Mouse (Mus musculus) retina, embryonic 14.5 days (tissue): Measurements from ENCODE around the gene Gpd1.

Experiments
- DNase-seq: peaks from one replicate; pipeline ENCODE4 v3.0.0-alpha.2; 2015; ENCODE audit warnings: low spot score

Gpd1 gene

DNA sequence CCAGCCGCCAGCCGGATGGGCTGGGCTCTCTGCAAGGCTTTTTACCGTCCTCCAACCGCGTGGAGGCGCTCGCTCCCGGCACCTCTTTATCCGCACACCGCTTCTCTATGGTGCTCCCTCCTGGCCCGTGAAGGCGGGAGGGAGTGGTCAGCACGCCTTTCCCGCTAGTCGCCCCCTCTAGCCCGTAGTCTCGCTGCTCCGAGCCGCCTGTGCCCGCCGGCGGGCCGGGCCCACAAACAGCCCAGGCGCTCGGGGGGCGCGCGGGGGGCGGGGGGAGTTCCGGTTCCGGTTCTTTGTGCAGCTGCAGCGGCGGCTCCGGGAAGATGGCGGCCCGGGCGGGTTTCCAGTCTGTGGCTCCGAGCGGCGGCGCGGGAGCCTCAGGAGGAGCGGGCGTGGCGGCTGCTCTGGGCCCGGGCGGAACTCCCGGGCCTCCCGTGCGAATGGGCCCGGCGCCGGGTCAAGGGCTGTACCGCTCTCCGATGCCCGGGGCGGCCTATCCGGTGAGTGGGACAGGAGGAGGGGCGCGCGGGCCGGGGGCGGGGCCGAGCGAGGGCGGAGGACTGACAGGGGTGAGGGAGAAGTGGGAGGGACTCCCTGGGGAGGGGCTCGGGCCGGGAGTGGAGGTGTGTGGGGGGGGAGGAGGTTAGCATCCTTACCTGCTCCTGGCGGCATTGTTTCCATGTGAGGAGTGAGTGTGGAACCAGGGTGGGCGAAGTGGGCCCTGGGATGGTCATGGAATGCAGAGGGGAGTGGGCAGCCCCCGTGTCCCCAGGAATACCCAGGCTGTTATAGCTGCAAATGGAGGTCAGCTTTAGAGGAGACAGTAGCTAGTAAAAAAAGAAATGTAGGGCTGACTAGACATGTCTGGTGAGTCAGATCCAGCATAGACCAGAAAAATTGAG, 15.1 kb upstream of the Gpd1 start, which contains the start of gene Smarcd1:
Gene Smarcd1, plus strand, starts transcription at position 131 of the 902 bp plus-strand sequence.
- peak; percentile 97 for DNase-seq

DNA sequence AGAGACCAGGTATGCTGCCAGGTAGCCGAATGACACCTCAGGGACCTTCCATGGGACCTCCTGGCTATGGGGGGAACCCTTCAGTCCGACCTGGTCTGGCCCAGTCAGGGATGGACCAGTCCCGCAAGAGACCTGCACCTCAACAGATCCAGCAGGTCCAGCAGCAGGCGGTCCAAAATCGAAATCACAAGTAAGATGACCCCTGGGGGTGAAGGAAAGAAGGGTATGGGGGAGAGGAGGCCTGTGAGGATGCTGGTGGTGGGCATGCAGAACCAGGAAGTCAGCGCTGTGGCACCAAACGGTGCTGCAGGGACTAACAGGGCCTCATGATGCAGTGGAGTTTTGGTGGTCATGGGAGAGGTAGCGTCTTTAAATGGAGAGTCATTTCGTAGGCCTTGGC, 14.2 kb upstream of the Gpd1 start:
- no peak for DNase-seq

DNA sequence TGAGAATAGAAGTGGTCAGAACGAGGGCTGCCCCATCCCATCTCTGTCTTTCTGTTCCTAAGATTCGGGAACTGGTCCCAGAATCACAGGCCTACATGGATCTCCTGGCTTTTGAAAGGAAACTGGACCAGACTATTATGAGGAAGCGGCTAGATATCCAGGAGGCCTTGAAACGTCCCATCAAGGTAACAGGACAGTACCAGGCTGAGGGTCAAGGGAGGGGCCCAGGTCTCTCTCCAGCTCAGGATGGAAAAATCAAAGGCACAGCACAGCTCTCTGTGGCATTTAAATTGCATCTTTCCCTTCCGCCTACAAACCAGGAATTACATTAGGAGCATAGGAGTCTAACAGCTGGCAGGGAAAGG, 13.7 kb upstream of the Gpd1 start:
- no peak for DNase-seq

DNA sequence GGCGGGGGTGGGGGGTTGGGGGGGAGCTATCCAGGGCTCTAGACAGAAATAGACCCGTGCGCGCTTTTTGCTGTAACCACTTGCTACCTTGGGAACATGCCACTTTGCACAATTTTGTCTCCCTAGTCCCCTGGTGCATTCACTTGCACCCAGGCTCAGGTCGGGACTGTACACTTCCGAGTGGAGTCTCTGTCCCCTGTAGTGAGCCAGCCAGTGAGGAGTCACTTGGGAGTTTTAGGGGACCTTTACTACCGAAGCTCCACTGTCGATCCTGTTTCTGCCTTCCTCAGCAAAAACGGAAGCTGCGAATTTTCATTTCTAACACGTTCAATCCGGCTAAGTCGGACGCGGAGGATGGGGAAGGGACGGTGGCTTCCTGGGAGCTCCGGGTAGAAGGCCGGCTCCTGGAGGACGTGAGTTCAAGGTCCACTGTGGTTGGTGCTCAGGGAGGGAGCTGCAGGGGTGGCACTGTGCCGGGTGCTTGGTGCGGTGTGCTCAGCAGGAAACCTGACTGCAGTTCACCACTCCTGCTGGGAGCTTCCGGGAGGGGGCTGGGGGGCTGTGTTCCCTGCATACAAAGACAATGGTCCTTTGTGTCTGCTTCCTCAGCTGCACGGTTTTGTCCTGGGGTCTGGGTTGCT, 13.2 kb upstream of the Gpd1 start:
- no peak for DNase-seq

DNA sequence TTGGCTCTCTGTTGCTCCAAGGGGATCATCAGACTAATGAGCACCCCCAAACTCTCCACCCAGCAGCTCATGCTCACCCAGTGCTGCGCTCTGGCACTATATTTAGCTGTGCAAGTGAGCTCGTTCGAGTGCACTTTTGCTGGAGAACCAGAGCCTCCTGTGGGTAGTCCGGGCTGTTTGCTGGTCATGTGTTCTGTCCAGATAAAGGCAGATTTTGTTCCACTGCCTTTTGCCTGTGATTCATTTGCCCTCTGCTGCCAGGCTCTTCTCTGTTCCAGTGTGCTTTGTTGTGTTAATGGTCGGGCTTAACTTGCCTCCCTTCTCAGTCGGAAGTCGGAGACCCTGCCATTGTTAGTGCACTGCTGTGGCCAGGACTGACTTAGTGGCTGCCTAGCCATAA, 12.4 kb upstream of the Gpd1 start:
- DNase-seq = no peak

DNA sequence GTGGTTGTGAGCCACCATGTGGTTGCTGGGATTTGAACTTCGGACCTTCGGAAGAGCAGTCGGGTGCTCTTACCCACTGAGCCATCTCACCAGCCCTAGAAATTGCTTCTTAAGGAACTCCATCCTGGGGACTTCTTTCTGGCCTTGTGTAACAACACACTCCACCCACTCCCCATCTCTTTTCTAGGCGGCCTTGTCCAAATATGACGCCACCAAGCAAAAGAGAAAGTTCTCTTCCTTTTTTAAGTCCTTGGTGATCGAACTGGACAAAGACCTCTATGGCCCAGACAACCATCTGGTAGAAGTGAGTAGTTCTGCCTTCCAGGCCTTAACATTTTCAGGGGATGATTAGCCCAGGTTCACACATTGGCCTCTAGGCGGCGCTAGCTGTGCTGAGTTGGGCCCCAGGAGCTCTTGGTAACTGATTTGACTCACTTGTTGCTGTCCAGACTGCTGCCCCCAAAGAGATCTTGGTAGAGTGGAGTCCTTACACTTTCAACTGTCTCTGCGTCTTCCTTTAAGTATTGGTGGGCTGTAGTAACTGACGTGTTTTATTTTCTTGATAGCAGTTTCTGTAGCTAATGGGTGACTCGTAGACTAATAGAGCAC, 11.8 kb upstream of the Gpd1 start, which contains the start of gene Gm17349:
Gene Gm17349, minus strand, starts transcription at position 51 of the 609 bp plus-strand sequence.
- peak; percentile 83 for DNase-seq

DNA sequence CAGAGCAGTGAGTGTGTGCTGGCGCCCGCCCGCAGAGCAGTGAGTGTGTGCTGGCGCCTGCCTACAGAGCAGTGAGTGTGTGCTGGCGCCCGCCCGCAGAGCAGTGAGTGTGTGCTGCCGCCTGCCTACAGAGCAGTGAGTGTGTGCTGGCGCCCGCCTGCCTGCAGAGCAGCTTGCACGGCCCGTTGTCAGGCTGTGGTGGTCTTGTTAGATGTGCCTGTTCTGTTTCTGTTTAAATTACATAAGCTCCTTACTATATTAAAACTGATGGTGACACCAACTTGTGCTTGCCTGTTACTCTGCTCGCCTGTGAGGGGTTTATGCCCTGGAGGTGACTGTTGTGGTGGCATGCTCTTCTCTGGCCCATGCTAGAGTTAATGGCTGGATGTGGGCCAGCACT, 9.1 kb upstream of the Gpd1 start:
- no peak for DNase-seq

DNA sequence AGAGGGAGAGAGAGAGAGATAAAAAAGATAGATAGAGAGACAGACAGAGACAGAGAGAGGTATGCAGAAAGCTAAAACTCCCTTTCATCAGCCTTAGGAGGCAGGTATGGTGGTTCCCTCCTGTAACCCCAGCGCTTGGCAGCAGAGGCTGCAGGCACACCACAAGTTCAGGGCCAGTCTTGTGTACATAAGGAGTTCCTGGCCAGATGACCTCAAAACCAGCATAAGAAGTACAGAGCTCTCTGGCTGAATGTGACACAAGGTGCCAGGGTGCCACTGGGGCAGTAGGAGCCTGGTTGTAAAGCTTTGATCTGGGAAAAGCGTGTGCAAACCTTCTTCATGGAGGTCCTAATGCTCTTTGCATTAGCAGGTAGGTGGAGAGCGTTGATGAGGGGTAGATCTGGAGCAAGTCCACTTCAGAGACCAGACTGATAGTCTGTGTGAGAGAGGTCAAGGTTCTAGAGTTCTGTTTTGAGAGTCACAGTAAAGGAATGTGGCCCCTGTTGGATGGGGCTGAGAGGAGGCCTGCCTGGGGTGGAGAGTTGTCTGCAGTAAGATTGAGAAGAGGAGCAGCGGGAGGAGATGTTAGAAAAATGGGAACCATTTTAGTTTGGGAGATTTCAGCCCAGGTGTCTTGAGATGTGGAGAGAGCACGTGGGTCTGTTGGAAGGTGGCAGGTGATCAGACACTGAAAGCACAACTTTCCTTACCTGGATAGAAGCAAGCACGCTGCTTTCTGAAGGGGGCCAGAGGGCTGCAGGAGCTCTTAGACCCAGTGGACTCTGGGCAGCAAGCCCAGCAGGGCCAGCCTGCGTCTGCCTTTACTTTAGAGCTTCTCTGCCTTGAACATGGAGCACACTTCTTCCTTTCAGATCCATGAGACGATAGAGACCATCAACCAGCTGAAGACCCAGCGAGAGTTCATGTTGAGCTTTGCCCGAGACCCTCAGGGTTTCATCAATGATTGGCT, 6.8 kb upstream of the Gpd1 start:
- DNase-seq = no peak

DNA sequence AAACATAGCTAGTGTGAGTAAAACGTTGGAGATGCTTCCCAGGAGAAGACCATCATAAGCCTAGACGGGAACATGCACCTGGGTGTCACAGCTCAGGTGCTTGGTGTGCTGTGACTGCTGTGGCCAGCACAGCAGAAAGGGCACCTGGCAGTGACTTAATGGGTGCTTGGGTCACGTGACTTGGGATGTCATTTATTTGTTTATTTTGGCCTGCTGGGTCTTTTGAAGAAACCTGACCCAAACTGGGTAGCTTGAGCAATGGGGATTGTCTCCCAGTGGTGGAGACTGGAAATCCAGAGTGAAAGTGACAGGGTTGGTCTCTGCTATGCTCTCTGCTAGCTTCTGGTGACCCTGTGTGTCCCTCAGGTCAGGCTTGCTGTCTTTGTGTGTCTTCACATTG, 5.8 kb upstream of the Gpd1 start:
- no peak for DNase-seq

DNA sequence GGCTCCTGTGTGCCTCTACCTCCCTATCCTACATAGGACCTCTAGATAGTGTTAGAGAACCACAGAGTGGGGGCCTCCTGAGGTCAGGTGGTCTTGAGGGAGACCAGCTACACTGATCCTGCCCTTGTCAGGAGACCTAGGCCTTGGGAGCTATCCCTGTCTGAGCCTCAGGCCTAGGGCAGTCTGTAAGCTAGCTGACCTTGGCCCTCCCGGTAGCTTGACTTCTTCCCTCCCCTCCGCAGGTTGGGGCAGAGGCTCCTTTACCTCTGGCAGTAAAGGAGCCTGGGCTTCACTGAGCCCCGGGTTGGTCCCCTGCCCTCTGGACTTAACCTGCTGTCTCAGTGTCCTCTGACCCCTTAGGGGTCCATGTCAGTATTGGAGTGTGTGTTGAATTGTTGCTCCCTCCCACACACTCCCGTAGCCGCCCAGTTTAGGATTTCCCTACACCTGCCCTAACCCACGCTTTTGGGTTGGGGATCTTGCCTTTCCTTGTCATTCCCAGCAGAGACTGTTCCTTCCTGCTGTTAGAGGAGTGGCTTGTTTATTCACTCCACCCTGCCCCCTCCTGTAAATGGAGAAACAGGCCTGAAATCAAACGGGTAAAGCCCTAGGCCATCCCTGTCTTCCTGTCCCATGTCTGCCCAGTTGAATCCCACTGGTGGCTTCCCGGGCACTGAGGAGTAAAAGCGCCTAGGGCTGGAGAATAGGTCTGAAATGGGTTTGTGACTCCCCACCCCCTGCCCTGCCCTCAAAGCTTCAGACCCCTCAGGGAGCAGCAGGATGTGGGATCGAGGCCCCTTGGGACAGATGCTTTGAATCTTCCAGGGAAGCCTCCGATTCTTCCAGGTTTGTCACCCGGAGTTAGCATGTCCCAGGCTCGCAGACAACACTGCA, 4.4 kb upstream of the Gpd1 start:
- no peak for DNase-seq

DNA sequence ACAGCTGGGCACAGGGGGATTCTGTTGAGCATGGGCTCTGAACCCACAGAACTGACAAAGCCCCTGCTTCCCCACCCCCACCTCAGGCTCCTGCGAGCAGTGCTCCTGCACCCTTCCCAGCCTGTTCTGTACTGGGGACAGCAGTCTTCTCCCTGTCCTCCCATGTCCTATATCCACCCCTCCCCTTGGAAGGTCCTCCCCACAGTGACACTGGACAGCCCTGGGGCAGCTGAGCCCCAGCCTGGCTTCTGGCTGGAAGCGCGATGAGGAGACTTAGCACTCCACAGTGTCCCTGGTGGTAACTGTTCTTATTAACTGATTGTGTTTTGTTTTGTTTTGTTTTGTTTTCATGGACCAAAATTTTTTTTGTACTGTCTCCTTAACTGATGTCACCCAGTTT, 3.7 kb upstream of the Gpd1 start:
- no peak for DNase-seq

DNA sequence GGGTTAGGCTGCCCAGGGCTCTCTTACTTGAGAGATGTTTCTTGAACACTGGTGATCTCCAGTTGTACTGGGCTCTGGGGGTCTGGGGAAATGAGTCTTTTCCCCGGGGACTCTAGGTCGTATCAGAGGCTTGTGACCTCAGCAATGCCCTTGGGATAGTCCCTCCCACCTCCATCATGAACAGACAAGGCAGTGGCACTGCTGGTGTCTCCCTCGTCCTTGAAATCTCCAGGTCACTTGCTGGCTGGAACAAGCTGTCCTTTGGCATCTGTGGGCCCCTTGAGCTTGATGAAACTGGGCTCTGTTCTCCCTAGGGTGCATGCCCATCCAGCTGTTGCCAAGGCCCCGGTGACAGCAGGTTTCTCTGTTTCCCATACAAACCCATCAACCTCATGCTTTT, 3.1 kb upstream of the Gpd1 start:
- no peak for DNase-seq

DNA sequence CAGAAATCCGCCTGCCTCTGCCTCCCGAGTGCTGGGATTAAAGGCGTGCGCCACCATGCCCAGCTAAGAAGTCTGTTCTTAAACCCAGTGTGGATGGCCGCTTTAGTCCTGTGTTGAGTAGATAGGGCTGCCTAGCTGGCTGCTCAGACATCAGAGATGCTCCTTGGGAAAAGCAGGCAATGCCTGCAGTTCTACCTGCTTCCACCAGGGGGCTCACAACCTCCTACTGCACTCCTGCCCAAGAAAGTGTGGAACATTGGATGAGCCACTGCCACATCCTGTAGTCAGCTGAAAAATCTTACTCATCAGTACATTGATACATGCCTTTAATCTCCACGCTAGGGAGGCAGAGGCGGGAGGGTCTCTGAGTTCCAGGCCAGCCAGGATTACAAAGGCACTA, 2.5 kb upstream of the Gpd1 start:
- DNase-seq = peak; percentile 90

DNA sequence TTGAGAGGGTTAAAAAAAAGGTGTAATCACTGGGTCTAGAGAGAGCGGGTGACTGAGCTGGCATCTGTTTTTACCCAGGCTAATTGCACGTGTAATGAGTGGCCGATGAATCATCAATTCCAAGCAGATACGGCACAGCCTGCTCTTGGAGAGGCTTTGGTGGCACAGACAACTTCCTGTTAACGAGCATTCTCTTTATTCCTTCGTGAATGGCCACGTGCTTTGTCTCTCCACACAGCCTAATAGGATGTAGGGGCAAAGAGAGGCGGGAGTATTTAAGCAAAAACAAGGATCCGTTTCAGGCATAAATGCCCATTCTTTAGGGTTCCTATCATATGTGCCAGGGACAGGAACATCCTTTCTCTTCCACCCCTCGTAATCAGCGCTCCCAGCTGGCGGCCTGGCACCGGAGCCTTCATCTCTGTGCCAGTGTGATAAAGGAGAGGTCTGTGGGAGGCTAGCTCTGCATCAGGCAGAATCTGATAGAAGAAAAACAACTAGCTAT, 1.9 kb upstream of the Gpd1 start:
- no peak for DNase-seq

DNA sequence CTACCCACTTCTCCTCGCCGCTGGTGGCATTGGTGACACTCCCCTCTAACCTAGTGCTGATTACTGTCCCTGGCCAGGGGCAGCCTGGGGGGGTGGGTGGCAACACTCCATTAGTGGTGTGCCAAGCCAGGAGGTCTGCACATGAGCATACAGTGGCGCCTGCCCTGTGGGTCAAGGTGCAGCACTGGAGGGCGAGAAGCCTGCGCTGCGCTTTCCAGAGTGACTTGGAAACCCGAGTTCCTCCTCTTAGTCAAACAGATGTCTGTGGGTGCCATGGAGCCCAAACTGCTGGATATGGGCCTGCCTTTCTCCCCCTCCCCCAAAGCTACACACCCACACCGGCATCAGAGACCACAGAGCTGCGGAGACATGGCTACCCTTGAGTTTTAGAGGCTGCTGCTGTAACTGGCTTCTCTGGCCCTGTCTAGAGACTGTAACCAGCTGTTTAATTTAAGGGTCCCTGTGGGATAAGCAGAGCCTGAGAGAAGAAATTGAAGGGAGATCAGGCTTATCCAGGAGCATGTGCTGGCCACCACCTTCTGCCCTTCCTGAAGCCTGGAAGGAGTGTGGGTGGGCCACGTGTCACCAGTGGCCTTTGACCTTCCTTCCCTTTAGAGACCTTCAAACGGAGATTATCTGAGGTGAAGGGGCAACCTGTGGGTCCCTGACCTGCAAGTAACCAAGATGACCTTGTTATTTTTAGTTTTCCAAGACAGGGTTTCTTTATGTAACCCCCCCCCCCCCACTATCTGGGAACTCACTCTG, 1.2 kb upstream of the Gpd1 start:
- DNase-seq = no peak

DNA sequence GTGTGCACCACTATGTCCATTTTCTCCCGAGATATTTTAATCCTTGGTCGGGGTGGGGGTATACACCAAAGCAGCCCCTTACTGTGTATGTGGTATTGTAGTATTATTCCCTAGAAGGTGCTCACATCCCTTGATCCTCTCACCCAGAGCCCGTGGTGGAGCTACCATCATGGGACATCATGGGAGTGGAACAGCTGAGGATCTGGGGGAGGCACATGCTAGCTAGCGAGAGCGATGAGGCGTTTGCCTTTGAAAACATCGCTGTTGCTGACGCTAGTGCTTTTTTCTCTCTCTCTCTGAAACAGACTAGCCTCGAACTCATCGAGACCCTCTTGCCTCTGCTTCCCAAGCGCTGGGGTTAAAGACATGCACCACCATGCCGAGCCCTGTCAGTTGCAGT, 501 bp upstream of the Gpd1 start:
- no peak for DNase-seq

DNA sequence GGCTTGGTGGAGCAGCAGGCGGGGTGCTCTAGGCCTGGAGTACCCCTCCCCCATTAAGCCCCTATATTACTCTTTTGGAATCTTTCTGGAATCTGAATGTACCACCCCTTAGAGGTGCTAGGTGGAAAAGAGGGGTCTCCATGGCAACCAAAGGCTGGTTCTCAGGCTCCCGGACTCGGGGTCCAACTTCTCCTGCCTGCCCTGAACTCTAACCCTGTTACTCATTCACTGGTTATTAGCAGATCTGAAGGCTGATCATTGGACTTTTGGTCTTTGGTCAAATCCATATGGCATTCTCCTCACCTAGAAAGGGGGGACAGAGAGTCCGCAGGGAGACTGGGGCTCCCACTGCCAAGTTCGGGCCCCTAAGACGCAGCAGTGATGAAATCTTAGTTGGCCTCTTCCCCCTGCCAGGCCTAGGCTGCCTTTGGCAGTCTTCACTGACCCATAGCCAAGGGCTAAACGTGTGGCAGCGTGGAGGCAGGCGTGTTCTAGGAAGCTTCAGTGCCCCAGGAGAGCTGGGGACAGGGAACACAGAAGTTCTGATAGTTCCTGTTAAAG, 1.2 kb downstream of the Gpd1 start:
- DNase-seq = no peak

DNA sequence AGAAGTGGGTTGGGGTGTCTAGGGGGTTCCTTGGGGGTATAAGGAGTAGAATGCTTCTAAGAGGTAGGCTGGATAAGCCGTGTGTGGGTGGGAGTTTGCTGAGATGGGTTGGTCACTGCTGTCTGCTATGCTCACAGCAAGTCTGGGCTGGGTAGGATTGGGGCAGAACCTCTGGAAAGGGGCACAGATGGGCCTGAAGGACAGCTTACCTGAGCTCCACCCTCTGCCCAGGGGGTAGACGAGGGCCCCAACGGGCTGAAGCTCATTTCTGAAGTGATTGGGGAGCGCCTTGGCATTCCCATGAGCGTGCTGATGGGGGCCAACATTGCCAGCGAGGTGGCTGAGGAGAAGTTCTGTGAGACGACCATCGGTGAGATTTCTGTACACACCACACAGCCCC, 2.5 kb downstream of the Gpd1 start:
- DNase-seq = no peak

DNA sequence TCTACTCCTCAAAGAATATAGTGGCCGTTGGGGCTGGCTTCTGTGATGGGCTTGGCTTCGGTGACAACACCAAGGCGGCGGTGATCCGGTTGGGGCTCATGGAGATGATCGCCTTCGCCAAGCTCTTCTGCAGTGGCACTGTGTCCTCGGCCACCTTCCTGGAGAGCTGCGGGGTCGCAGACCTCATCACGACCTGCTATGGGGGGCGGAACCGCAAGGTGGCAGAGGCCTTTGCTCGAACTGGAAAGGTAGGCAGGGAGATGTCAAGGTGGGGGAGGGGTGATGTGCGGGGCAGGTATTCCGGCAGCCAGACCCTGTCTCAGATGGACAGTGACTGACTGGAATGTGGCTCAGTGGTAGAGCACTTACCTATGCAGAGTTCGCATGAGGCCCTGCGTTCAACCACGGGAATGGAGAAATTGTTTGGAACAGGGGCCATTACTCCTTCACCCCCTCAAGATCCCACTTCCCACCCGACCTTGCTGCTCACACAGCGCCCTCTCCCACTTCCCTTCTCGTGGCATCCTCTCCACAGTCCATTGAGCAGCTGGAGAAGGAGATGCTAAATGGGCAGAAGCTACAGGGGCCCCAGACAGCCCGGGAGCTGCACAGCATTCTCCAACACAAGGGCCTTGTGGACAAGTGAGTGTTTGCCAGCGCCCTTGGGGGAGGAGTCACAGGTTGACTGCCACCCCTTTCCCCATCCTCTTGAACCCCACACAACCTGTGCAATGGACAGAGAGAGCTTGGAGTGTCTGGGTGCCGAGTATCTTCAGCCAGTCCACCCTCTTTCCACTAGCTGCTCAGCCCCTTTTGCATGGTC, 4.8 kb downstream of the Gpd1 start:
- DNase-seq = no peak
